Mouse (Mus musculus) E14TG2a.4 (cell line): ENCODE measurements around the gene Glis1.

Experiments used
- CTCF ChIP-seq: conservative IDR thresholded peaks from 2 replicates; pipeline ENCODE4 v1.5.1; 2014; ENCODE audit warnings: low read length
- NANOG ChIP-seq: IDR thresholded peaks from 2 replicates; pipeline ENCODE4 v1.6.1; 2014; ENCODE audit warnings: borderline replicate concordance, low read length, mixed read lengths
- POU5F1 ChIP-seq: IDR thresholded peaks from 2 replicates; pipeline ENCODE4 v1.6.1; 2014; ENCODE audit warnings: low read length, borderline replicate concordance

- TF ChIP-seq CTCF = no peak
- no peak for TF ChIP-seq NANOG
- TF ChIP-seq POU5F1 = no peak
These were observed 185.1 kb downstream of the Glis1 start for GRCm38 (mm10) chr4:107619487-107619886.
